Mouse (Mus musculus) embryonic fibroblast, embryonic 13.5 days (primary cell): ENCODE measurements around the gene Chrne. TPM values are rescaled to one million over a fixed set of nuclear protein-coding genes. Genes with fewer than 3 reads are reported as not detected.
A peak's percentile ranks its signal among the peaks of the same experiment; 100 is the strongest.

Source experiments
- H3K27ac ChIP-seq: 2 replicates; pipeline ENCODE4 v1.5.1; 2012; ENCODE audit warnings: low read length, control low read depth, inconsistent platforms; ENCODE audit not compliant: insufficient read depth
- H3K4me1 ChIP-seq: 2 replicates; pipeline ENCODE4 v1.6.1; 2011; ENCODE audit warnings: low read length; ENCODE audit not compliant: control insufficient read depth, insufficient read depth
- H3K4me3 ChIP-seq: 2 replicates; pipeline ENCODE4 v1.5.1; 2011; ENCODE audit warnings: mild to moderate bottlenecking, control low read depth, low read length; ENCODE audit not compliant: insufficient read depth
- CTCF ChIP-seq: IDR thresholded peaks from 2 replicates; pipeline ENCODE4 v1.5.1; 2011; ENCODE audit warnings: mild to moderate bottlenecking, control low read depth, low read length, moderate library complexity, borderline replicate concordance; ENCODE audit not compliant: insufficient read depth
- POLR2A ChIP-seq: IDR thresholded peaks from 2 replicates; pipeline ENCODE4 v1.6.1; 2011; ENCODE audit warnings: low read depth, mild to moderate bottlenecking, control low read depth, low read length, moderate library complexity
- polyA plus RNA-seq: library from polyadenylated mRNA; stranded (reverse); fragments of >200 nt; gene quantifications from 2 replicates; pipeline ENCODE4 v1.2.4, GENCODE M21; 2011; ENCODE audit warnings: low read depth; ENCODE audit not compliant: missing spikeins, insufficient read length

The Chrne gene
- polyA plus RNA-seq, 1 experiment: not detected

DNA sequence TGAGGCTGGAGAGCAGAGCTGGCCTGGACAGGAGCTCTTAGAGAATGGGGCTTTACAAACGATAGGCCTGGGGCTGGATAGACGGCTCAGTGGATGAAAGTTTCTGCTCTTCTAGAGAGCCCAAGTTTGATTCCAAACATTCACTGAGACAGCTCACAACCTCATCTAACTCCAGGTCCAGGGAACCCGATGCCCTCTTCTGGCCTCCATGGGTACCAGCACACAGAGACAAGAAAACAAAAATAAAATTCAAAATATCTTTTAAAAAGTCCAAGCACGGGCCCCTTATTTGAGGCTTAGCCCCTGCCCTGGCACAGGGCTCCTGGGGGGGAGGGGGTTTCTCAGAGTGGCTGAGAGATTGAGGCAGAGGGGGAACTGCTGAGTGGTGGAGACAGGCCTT lies 8.3 kb downstream of the Chrne start:
- H3K4me1 ChIP-seq: no peaks in the 10 kb centered on the region
- no peak overlapping the region for H3K4me3 ChIP-seq
- no peak for TF ChIP-seq POLR2A
- no peak for TF ChIP-seq CTCF
- H3K27ac ChIP-seq: no peak overlapping the region

DNA sequence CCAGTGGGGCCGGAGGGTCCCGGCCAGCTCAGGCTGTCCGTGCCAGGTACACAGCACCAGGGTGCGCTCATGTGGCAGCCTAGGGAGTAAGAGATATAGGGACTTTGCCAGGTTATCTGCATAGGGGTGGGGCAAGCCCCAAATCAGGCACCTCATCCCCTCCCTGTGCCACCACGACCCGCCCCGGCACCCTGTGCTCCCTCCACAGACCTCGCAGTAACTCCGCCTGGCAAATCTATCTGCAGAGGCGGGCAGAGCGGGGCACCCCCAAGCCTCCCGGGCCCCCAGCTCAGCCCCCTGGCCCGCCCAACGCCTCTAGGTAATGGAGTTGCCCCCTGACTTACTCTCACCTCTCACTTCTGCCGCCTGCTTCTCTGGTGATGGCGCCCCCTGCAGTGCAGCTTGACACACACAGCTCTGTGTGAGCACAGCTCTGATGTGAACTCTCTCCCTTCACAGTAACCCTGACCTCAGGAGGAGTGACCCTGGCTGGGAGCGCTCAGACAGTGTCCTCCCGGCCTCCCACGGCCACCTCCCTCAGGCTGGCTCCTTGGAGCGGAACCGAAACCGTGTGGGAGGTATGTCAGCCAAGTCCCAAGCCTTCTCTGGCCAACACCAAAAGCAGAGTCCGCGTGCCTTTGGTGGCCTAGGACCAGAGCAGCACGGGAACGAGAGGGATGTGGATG lies 10.5 kb downstream of the Chrne start:
- Histone ChIP-seq H3K4me3 (no peak overlapping the region), H3K4me1 (no peaks in the 10 kb centered on the region), H3K27ac (no peak overlapping the region)
- no peak for TF ChIP-seq POLR2A
- peak; percentile 69; the same call in 1 of the 2 replicates for TF ChIP-seq CTCF

DNA sequence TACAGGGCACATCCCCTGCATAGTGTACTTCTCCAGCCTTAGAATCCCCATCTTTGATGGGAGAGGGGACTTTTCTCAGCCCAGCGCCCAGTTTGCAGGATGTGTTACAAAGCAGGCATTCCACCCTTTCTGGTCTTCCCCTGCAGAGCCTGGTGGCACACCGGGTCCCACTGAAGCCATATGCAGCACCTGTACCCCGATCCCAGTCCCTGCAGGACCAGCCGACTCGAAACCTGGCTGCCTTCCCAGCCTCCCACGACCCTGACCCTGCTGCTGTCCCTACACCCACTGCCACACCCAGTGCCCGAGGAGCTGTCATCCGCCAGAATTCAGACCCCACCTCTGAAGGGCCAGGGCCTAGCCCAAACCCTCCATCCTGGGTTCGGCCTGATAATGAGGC lies 11.4 kb downstream of the Chrne start:
- Histone ChIP-seq H3K4me1 (no peaks in the 10 kb centered on the region), H3K4me3 (no peak overlapping the region), H3K27ac (no peak overlapping the region)
- TF ChIP-seq POLR2A (no peak), CTCF (no peak)

- no peaks in the 10 kb centered on the region for H3K4me1 ChIP-seq
- TF ChIP-seq POLR2A (no peak), CTCF (no peak)
- no peak overlapping the region for H3K27ac ChIP-seq
- no peak overlapping the region for H3K4me3 ChIP-seq
Observed at GRCm38 (mm10) chr11:70606717-70607116, 12.3 kb downstream of the Chrne start.

DNA sequence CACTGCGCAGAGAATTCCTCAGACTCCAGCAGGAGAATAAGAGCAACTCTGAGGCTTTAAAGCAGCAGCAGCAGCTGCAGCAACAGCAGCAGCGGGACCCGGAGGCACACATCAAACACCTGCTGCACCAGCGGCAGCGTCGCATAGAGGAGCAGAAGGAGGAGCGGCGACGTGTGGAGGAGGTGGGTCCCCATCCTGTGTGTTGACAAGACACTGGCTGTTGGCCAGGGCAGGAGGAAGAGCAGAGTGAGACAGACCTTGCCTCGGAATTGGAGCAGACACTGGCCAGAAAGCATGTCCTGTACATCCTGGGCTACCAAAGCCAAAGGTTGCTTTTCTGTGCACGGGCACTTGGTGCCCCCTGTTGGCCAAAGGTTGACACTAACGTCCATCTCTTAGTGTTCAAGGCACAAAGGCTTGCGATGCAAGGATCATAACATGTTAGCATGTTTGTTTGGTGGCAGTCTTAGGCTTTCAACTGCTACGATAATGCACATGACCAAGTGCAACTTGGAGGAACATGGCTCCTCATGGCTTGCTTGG lies 13.9 kb downstream of the Chrne start:
- peak; percentile 91 for TF ChIP-seq CTCF
- no peak for TF ChIP-seq POLR2A
- no peak overlapping the region for H3K27ac ChIP-seq
- no peak overlapping the region for H3K4me3 ChIP-seq
- no peaks in the 10 kb centered on the region for H3K4me1 ChIP-seq

DNA sequence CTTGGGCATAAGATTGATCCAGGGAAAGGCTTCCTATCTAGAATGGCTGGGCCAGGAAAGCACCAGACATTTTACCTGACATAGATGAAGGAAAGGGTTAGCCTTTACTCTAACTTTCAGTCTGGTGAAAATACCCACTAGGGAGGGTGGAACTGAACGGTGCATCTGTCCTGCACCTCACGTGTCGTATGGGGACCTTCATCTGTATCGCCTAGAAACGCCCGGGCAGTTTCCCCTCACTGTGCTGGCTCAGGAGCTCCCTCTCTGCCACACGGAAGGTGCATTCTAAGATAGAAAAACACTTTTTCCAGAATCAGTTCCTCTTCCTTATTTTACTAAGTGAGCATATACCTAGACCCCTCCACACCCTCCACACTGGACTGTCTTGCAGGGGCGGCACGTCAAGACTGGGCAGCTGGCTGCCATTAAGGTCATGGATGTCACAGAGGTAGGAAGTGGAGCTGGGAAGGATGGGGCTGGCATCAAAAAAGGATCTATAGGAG lies 20.5 kb downstream of the Chrne start:
- no peak overlapping the region for H3K4me3 ChIP-seq
- TF ChIP-seq POLR2A (no peak), CTCF (no peak)
- no peak overlapping the region for H3K27ac ChIP-seq
- no peaks in the 10 kb centered on the region for H3K4me1 ChIP-seq

GRCm38 (mm10) chr11:70597301-70597700 lies 21.7 kb downstream of the Chrne start:
- H3K4me3 ChIP-seq: no peak overlapping the region
- H3K27ac ChIP-seq: no peak overlapping the region
- no peaks in the 10 kb centered on the region for H3K4me1 ChIP-seq
- TF ChIP-seq CTCF (no peak), POLR2A (no peak)

GRCm38 (mm10) chr11:70596094-70596493 lies 22.9 kb downstream of the Chrne start:
- Histone ChIP-seq H3K4me1 (no peaks in the 10 kb centered on the region), H3K27ac (no peak overlapping the region), H3K4me3 (no peak overlapping the region)
- TF ChIP-seq POLR2A (no peak), CTCF (no peak)

DNA sequence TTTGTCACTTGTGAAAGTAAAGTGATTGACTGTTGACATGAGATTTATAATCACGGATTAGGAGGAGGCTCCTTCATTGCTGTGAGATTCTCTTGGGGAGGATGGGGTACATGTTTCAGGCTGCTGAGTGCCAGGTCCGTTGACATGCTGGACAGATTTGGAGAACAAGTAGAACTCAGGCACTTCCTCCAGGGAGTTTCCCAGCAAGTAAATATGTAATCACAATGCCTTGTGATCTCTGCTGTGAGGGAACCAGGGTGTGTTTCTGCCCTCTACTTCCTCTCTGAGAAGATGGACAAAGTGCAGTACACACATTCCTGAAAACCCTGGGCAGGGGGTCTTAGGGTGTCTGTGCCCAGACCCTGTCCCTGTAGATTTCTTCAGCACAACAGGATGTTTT lies 23.4 kb downstream of the Chrne start:
- Histone ChIP-seq H3K27ac (no peak overlapping the region), H3K4me1 (no peaks in the 10 kb centered on the region), H3K4me3 (no peak overlapping the region)
- TF ChIP-seq CTCF (no peak), POLR2A (no peak)

GRCm38 (mm10) chr11:70594253-70594989 lies 24.6 kb downstream of the Chrne start:
- TF ChIP-seq POLR2A: no peak
- no peak for TF ChIP-seq CTCF
- no peak overlapping the region for H3K4me3 ChIP-seq
- no peak overlapping the region for H3K27ac ChIP-seq
- no peaks in the 10 kb centered on the region for H3K4me1 ChIP-seq
